Mouse (Mus musculus) cerebral cortex, adult 2 months (tissue): ENCODE results near the gene Dpy19l2.

Source experiments
- WGBS: fragments of 180-500 bp; shearing (Covaris S2); methylation state at CpG from one replicate; pipeline ENCODE4 v1.1.7; 2018; 5-methylcytosine and 5-hydroxymethylcytosine counted together

Dpy19l2 gene

GRCm38 (mm10) chr9:24695700-24696404 lies at the start of gene Dpy19l2:
Gene Dpy19l2 (minus strand): TSS chr9:24696293.
- 2% methylated on average over 45 of the region's 45 CpGs for WGBS

- WGBS: 91% methylated on average over 5 of the region's 5 CpGs
These were observed 48.9 kb upstream of the Dpy19l2 start for GRCm38 (mm10) chr9:24744958-24745357.

GRCm38 (mm10) chr9:24696405-24696778 lies 299 bp upstream of the Dpy19l2 start:
- 17% methylated on average over 9 of the region's 9 CpGs for WGBS

- 96% methylated on average over 2 of the region's 2 CpGs for WGBS
These were observed 58.8 kb downstream of the Dpy19l2 start for GRCm38 (mm10) chr9:24637341-24637740.

GRCm38 (mm10) chr9:24624896-24625295 lies 71.2 kb downstream of the Dpy19l2 start, which contains the start of gene Cypt4:
Gene Cypt4 (plus strand): TSS chr9:24625196.
- WGBS: 90% methylated on average over 5 of the region's 5 CpGs

GRCm38 (mm10) chr9:24538159-24538558 lies 157.9 kb downstream of the Dpy19l2 start:
- WGBS: 36% methylated on average over 2 of the region's 2 CpGs

GRCm38 (mm10) chr9:24516575-24517139 lies 179.4 kb downstream of the Dpy19l2 start:
- 24% methylated on average over 10 of the region's 10 CpGs for WGBS

GRCm38 (mm10) chr9:24514078-24514469 lies 182.0 kb downstream of the Dpy19l2 start:
- WGBS: 75% methylated on average over 5 of the region's 5 CpGs

GRCm38 (mm10) chr9:24513290-24514077 lies 182.6 kb downstream of the Dpy19l2 start:
- 66% methylated on average over 9 of the region's 9 CpGs for WGBS

GRCm38 (mm10) chr9:24512121-24512539 lies 184.0 kb downstream of the Dpy19l2 start:
- WGBS: 83% methylated on average over 5 of the region's 5 CpGs

- 81% methylated on average over 4 of the region's 4 CpGs for WGBS
These were observed 184.5 kb downstream of the Dpy19l2 start for GRCm38 (mm10) chr9:24511371-24512120.

- WGBS: 91% methylated on average over 4 of the region's 4 CpGs
These were observed 187.2 kb downstream of the Dpy19l2 start for GRCm38 (mm10) chr9:24508880-24509279.
